Mouse (Mus musculus) thymus, adult 2 months (tissue): ENCODE results near the gene Grik1. TPM values are rescaled to one million over a fixed set of nuclear protein-coding genes. Genes with fewer than 3 reads are reported as not detected.

Experiments
- DNase-seq: peaks from one replicate; pipeline ENCODE4 v3.0.0; 2021
- H3K27ac ChIP-seq: fragments of 200-500 bp; 2 replicates; pipeline ENCODE4 v1.5.1; 2012; ENCODE audit warnings: low read length, control low read depth; ENCODE audit not compliant: control insufficient read depth, insufficient read depth
- H3K27me3 ChIP-seq: fragments of 200-500 bp; 2 replicates; pipeline ENCODE4 v1.6.1; 2012; ENCODE audit warnings: mild to moderate bottlenecking, low read length, moderate library complexity, mixed read lengths; ENCODE audit not compliant: control insufficient read depth, insufficient read depth
- H3K36me3 ChIP-seq: fragments of 200-500 bp; 2 replicates; pipeline ENCODE4 v1.6.1; 2012; ENCODE audit warnings: mild to moderate bottlenecking, low read length, moderate library complexity; ENCODE audit not compliant: control insufficient read depth, insufficient read depth
- H3K4me1 ChIP-seq: fragments of 200-500 bp; replicated peaks from 2 replicates; pipeline ENCODE4 v1.6.1; 2012; ENCODE audit warnings: low read length; ENCODE audit not compliant: control insufficient read depth, insufficient read depth
- H3K4me3 ChIP-seq: fragments of 200-500 bp; 2 replicates; pipeline ENCODE4 v1.5.1; 2012; ENCODE audit warnings: mild to moderate bottlenecking, low read length, control low read depth, moderate library complexity; ENCODE audit not compliant: control insufficient read depth, insufficient read depth
- CTCF ChIP-seq: fragments of 200-500 bp; IDR thresholded peaks from 2 replicates; pipeline ENCODE4 v1.5.1; 2012; ENCODE audit warnings: mild to moderate bottlenecking, control low read depth, low read length, moderate library complexity, borderline replicate concordance; ENCODE audit not compliant: control insufficient read depth, poor library complexity, insufficient read depth; ENCODE audit errors: extremely low read depth
- POLR2A ChIP-seq: fragments of 200-500 bp; IDR thresholded peaks from 2 replicates; pipeline ENCODE4 v1.6.1; 2012; ENCODE audit warnings: mild to moderate bottlenecking, low read length, control low read depth, moderate library complexity; ENCODE audit not compliant: control insufficient read depth, poor library complexity, insufficient read depth; ENCODE audit errors: extremely low read depth
- WGBS: fragments of 180-500 bp; shearing (Covaris S2); methylation state at CpG from one replicate; pipeline ENCODE4 v1.1.7; 2018; 5-methylcytosine and 5-hydroxymethylcytosine counted together
- polyA plus RNA-seq: library from polyadenylated mRNA; depleted of rRNA; stranded (reverse); fragments of >200 nt; gene quantifications from 2 replicates; pipeline ENCODE4 v1.2.3, GENCODE M21; 2012; rRNA removed

The Grik1 gene
- polyA plus RNA-seq, 1 experiment, result 0.04 TPM

DNA sequence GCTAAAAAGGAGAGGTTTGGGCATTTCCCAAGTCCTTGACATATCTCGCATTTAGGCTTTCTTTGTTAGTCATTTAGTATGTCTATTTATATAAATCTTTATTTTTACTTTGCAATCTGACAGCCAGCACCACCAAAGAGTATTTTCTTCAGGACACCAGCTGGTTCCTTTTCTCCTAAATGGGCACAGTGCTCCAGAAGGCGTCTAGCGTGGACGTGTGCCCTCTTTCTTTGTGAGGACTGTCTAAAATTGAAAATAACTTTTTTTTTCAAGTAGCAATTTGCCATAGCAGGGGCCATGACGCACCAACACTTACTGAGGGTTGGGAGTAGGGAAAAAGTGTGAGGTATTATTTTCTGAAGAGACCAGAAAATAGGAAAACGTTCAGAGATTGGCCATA, 425.5 kb downstream of the Grik1 start:
- WGBS, result 93% methylated on average over 6 of the region's 6 CpGs
- DNase-seq, result no peak

DNA sequence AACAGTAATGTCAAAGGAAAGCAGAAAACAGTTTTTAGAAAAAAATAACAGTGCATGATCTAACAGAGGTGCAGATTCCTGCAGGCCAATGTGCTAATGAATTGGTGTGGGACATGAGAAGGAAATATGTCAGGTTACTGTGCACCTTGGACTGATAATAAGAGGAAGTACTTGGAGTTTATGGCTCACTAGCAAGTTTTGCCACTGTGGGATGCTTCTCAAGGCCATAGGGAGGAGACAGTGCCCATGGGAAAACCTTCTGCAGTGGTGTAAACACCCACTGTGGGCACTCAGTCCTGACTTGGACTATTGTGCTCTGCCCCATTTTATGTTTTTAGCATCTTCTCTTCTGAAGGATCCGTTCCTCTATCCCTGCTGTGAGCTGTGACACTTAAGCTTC, 428.3 kb downstream of the Grik1 start:
- Histone ChIP-seq H3K27me3 (no peaks in the 10 kb centered on the region), H3K4me1 (no peaks in the 10 kb centered on the region), H3K36me3 (no peaks in the 10 kb centered on the region), H3K27ac (no peak overlapping the region), H3K4me3 (no peak overlapping the region)
- whole genome bisulfite sequencing, result 78% methylated on average over 1 of the region's 1 CpGs
- DNase-seq, result no peak
- no peak for TF ChIP-seq POLR2A

More for the DNA sequence above, 425.5 kb downstream of the Grik1 start:
- Histone ChIP-seq H3K27ac (no peak overlapping the region), H3K36me3 (no peaks in the 10 kb centered on the region), H3K27me3 (no peaks in the 10 kb centered on the region), H3K4me1 (no peaks in the 10 kb centered on the region), H3K4me3 (no peak overlapping the region)
- TF ChIP-seq CTCF, result no peak
- no peak for TF ChIP-seq POLR2A

DNA sequence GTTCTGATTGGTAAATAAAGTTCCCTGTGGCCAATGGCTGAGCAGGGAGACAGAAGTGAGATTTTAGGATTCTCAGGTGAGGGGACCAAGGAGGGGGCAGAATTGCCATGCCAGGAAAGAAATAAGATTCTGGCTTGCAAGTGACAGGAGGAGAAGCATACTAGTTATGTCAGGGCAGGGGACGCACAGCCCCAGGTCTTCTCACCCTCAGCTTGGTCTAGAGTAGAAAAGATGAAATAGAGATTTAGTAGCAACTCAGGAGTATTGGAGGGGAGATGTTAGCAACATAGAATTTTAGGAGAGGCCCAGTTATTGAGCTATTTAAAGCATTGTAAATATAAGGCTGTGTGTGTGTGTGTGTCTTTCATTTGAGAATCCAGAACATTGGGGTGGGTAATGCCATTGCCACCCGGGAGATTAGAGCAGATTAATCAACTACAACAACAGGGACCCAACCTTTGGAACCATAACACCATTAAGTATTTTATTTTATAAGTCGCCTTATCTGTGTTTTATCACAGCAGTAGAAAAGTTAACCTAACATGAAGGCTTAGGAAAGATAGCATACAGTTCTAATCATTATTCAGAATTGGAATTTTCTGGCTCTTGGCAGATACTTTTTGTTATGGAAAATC, 436.5 kb downstream of the Grik1 start:
- 96% methylated on average over 3 of the region's 3 CpGs for WGBS
- Histone ChIP-seq H3K4me3 (no peak overlapping the region), H3K36me3 (no peaks in the 10 kb centered on the region), H3K27me3 (no peaks in the 10 kb centered on the region), H3K4me1 (no peaks in the 10 kb centered on the region), H3K27ac (no peak overlapping the region)
- no peak for TF ChIP-seq POLR2A
- no peak for TF ChIP-seq CTCF
- DNase-seq, result no peak

DNA sequence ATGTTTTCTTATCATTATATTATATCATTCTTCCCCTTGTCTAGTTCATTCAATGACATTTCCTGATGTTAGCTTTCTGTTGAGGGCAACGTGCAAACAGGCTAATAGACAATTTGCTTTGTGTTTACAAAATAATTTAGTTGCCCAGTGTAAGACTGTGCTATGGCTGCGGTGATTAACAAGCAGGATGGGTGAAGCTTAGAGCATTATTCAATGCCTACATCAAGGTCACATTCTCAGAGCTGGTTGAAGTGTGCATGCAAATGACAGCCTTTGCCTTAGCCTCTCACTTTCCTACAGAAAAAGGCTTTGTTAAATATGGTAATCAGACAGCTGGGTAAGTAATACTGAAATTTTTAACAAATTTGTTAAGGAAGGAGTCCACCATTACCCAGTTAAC, 438.5 kb downstream of the Grik1 start:
- no peaks in the 10 kb centered on the region for H3K27me3 ChIP-seq
- H3K36me3 ChIP-seq, result no peaks in the 10 kb centered on the region
- no peak overlapping the region for H3K4me3 ChIP-seq
- WGBS, result 82% methylated on average over 2 of the region's 2 CpGs
- TF ChIP-seq CTCF (no peak), POLR2A (no peak)
- no peak for DNase-seq
- H3K4me1 ChIP-seq, result no peaks in the 10 kb centered on the region
- no peak overlapping the region for H3K27ac ChIP-seq

DNA sequence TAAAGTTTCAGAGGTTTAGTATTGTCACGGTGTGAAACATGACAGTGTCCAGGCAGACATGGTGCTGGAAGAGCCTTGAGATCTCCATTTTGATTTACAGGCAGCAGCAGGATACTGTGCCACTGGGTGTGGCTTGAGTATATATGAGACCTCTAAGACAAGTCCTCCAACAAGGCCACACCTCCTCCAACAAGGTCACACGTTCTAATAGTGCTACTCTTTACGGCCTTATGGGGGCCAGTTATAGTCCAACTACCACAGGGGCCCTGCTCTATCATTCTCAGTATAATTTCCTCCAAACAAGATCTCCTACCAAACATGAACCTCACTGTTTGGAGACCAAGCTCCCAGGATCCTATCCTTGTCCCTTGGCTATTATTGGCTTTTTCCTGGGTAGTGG, 441.3 kb downstream of the Grik1 start:
- Histone ChIP-seq H3K4me1 (no peaks in the 10 kb centered on the region), H3K36me3 (no peaks in the 10 kb centered on the region), H3K27ac (no peak overlapping the region), H3K27me3 (no peaks in the 10 kb centered on the region), H3K4me3 (no peak overlapping the region)
- DNase-seq, result no peak
- WGBS, result 88% methylated on average over 3 of the region's 3 CpGs
- no peak for TF ChIP-seq POLR2A
- TF ChIP-seq CTCF, result no peak

Other genes with a start within 250 kb of the Grik1 start
- not detected in 2 replicates for gene Cldn17, start 216.7 kb upstream of the Grik1 start, polyA plus RNA-seq